ENCODE assay signal across 28 mouse cellular contexts in genomic region chr8:86595671-86596070, GRCm38 (mm10). TPM values are rescaled to one million over a fixed set of nuclear protein-coding genes. Genes with fewer than 3 reads are reported as not detected.
DNase-seq lines count a peak whose midpoint lies in the region; ATAC-seq and TF ChIP-seq lines count a peak whose summit lies in the region.
"Had no signal": no experiment of that assay in that cellular context is flagged by ENCODE, and none has a peak within 500 bp of the region (broad histone marks: within the 10 kb centered on the region; RNA-seq: fewer than 3 reads in every experiment).

No protein-coding gene starts in this region.

- no peak overlapping the region for H3K27ac ChIP-seq in forebrain, postnatal 0 days (ENCODE audit: low read depth, low read length)
- H3K27ac ChIP-seq: embryonic facial prominence, embryonic 13.5 days; embryonic facial prominence, embryonic 15.5 days; forebrain, embryonic 10.5 days; forebrain, embryonic 12.5 days had no signal

- no peak overlapping the region for H3K9ac ChIP-seq in forebrain, postnatal 0 days
- H3K9ac ChIP-seq: embryonic facial prominence, embryonic 13.5 days; embryonic facial prominence, embryonic 15.5 days; forebrain, embryonic 12.5 days had no signal

- H3K4me1 ChIP-seq in forebrain, postnatal 0 days (ENCODE audit: insufficient read depth) = no peaks in the 10 kb centered on the region
- H3K4me1 ChIP-seq: embryonic facial prominence, embryonic 13.5 days; embryonic facial prominence, embryonic 15.5 days; forebrain, embryonic 10.5 days; forebrain, embryonic 12.5 days had no signal

- H3K9me3 ChIP-seq in forebrain, postnatal 0 days (ENCODE audit: low read length) = no peaks in the 10 kb centered on the region
- H3K9me3 ChIP-seq: embryonic facial prominence, embryonic 13.5 days; embryonic facial prominence, embryonic 15.5 days; forebrain, embryonic 10.5 days; forebrain, embryonic 12.5 days; G1E had no signal

- H3K27me3 ChIP-seq in forebrain, postnatal 0 days (ENCODE audit: insufficient read depth, low read length) = no peaks in the 10 kb centered on the region
- H3K27me3 ChIP-seq: embryonic facial prominence, embryonic 13.5 days; embryonic facial prominence, embryonic 15.5 days; forebrain, embryonic 12.5 days had no signal

- ATAC-seq in forebrain, postnatal 0 days = no peak
- ATAC-seq: CD4-positive, CD25-positive, alpha-beta regulatory T cell, adult 4 months; forebrain, embryonic 14.5 days; forebrain, embryonic 16.5 days had no signal

- WGBS in forebrain, postnatal 0 days = 85% methylated on average over 5 of the region's 5 CpGs

- TF ChIP-seq CTCF in forebrain, postnatal 0 days (IDR thresholded peaks at IDR 0.05; ENCODE audit: low read depth) = no peak

- no peaks in the 10 kb centered on the region for H3K36me3 ChIP-seq in forebrain, postnatal 0 days (ENCODE audit: insufficient read depth)
- H3K36me3 ChIP-seq: embryonic facial prominence, embryonic 13.5 days; embryonic facial prominence, embryonic 15.5 days; forebrain, embryonic 10.5 days; forebrain, embryonic 12.5 days; G1E had no signal

- H3K4me2 ChIP-seq in forebrain, postnatal 0 days (ENCODE audit: low read depth) = no peak overlapping the region
- H3K4me2 ChIP-seq: embryonic facial prominence, embryonic 13.5 days; embryonic facial prominence, embryonic 15.5 days; forebrain, embryonic 12.5 days had no signal

- DNase-seq in heart, adult 11 months = peak; percentile 73
- DNase-seq in heart, adult 8-10 months (ENCODE audit: low spot score) = no peak
- DNase-seq in 3T3-L1 (ENCODE audit: low read depth, low spot score) (peak; percentile 52), NIH3T3 (ENCODE audit: low read depth) (peak; percentile 21)
- DNase-seq in forebrain, postnatal 0 days = no peak
- DNase-seq: adrenal gland, adult 2 months; adrenal gland, postnatal 10 days; adrenal gland, postnatal 25 days; B cell, adult 2 months; cerebellum, adult 11 months; cerebellum, adult 18-20 months; cerebellum, adult 8-10 months; cerebellum, adult 9-11 months; cerebellum, postnatal 14 days; cerebellum, postnatal 36 days; embryo, embryonic 11 days had no signal

- no peak overlapping the region for H3K4me3 ChIP-seq in forebrain, postnatal 0 days (ENCODE audit: low read depth, low read length)
- H3K4me3 ChIP-seq: embryonic facial prominence, embryonic 13.5 days; embryonic facial prominence, embryonic 15.5 days; erythroblast, embryonic 14.5 days; forebrain, embryonic 10.5 days; forebrain, embryonic 12.5 days had no signal

RNA-seq across cellular contexts. Expression of gene Abcc12, which starts 15.2 kb away (rescaled TPM):
- not detected for total RNA-seq in heart, adult 8-10 months (2022)
- total RNA-seq in forebrain, postnatal 0 days (2014; rRNA removed) = 0.46 and 0.62 TPM in 2 replicates
- polyA plus RNA-seq in forebrain, postnatal 0 days (2015; fragmentation: Nextera tagmentation; extraction: Ambion mirVana) = 0.36 and 0.57 TPM in 2 replicates
- total RNA-seq: adrenal gland, adult 2 months; adrenal gland, postnatal 25 days; CH12.LX; common myeloid progenitor, adult 5-6 weeks had no signal
- polyA plus RNA-seq: CD4-positive, CD25-positive, alpha-beta regulatory T cell, adult 4 months; embryonic facial prominence, embryonic 11.5 days; erythroblast, embryonic 14.5 days; forebrain, embryonic 10.5 days; forebrain, embryonic 12.5 days had no signal

RNA-seq across cellular contexts. Expression of gene Lonp2, which starts 28.2 kb away (rescaled TPM):
- total RNA-seq in heart, adult 8-10 months (2022) = 10 to 100 TPM; 79.6 to 86.6 (median 83.4) TPM
- 50.7 and 61.6 TPM in 2 replicates for total RNA-seq in forebrain, postnatal 0 days (2014; rRNA removed)
- 64.6 and 66.9 TPM in 2 replicates for polyA plus RNA-seq in forebrain, postnatal 0 days (2015; fragmentation: Nextera tagmentation; extraction: Ambion mirVana)

Comparison
In these comparisons a context has a peak if more than half of its experiments do, and no peak if none do; other contexts are left out.
1. DNase-seq: peak in heart, adult 11 months (single experiment), 3T3-L1 (single experiment) and NIH3T3 (single experiment); none in heart, adult 8-10 months (single experiment) and forebrain, postnatal 0 days (single experiment).